Mouse (Mus musculus): Measurements from ENCODE around the gene Olig1.

Gene Olig1

DNA sequence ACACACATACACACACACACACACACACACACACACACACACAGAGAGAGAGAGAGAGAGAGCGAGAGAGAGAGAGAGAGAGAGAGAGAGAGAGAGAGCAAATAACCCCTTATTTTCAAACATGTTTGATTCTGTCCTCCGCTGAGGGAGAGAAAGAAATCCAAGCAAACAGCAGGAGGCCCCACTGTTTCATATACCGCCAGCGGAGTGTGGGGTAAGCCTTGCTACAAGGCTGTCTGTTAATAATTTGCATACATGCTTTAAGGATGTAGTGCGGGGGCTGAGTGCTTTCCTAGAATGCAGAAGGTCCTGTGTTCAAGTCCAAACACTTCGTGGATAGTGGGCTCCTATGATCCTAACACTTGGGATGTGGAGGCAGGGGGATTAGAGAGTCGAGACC is 43.3 kb downstream of the Olig1 start:
- no peak for DNase-seq

DNA sequence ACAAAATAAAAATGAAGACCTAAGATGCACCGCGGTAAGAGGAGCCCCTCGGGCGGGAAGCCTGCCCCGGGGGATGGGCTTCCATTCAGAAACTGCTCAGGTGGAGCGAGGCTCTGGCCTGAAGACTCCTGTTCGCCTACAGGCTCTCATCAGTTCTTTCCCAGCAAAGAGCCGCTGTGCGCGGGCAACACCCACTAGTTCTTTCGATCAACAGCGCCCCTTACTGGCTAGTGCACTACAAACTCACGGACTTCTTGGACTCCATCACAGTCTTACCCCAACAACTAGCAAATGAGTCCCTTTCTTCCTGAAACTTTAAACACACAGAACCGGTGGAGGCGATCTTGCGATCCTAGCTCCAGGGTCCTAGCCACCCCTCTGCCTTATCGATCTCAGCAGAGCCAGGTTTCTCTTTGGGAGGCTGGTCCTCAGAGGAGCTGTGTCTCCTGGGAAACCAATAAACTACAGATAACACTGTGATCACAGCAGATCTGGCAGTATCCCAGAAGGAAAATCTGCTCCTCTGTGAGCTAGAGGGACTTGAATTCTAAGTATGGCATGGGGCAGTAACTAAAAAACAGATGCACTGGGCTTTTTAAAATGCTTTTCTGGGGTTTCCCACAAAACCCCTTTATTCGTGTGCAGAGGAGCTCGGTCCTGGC is 44.7 kb downstream of the Olig1 start:
- peak; percentile 66 to 76 for DNase-seq

DNA sequence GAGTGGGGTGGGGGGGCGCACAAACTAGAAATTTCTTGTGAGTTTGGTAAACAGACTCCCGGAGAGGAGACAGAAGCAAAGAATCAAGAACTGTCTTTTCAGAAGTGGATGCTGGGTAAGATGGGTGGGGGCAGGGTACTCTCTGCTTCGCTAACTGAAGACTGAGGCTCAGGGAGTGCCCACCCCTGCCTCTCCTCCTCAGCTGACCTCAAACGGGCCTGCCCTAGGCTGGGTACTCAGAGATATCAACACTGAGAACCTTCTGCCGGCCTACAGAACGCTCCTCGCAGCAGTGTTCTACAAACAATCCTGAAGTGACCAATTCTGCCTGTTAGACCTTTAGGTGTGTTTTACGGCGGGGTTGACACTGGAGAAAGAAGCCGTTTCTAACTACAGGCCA is 50.6 kb downstream of the Olig1 start:
- no peak for DNase-seq

DNA sequence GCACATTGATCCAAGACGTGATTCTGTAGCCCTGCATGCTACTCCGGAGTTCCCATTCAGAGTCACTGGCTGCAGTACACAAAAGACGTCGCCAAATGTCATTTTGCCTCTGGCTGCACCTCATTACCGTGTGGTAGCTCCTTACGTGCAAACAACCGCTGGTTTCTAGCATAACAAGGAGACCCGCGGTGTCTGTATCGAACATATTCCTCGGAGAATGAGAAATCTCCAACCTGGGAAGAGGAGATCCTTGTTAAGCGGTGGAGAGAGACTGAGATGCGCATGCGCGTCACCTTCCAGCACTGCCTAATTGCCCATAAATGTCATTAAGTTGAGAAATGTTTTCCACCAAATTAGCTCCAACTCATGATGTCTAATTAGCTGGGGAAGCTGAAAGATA is 51.0 kb downstream of the Olig1 start:
- peak; percentile 20 to 31 for DNase-seq
